Mouse (Mus musculus) cortical plate, adult 2 months (tissue): ENCODE results near the gene Rdh7.

ENCODE experiments used
- CTCF ChIP-seq: fragments of 200-500 bp; IDR thresholded peaks from 2 replicates; pipeline ENCODE4 v1.5.1; 2011; ENCODE audit warnings: mild to moderate bottlenecking, control low read depth, low read length; ENCODE audit not compliant: insufficient read depth; ENCODE audit errors: extremely low read depth
- POLR2A ChIP-seq: fragments of 200-500 bp; IDR thresholded peaks from 2 replicates; pipeline ENCODE4 v1.6.1; 2011; ENCODE audit warnings: mild to moderate bottlenecking, low read length, control low read depth; ENCODE audit not compliant: insufficient read depth; ENCODE audit errors: extremely low read depth

- TF ChIP-seq CTCF (no peak), POLR2A (no peak)
Measured at GRCm38 (mm10) chr10:127904718-127905446, 16.3 kb upstream of the Rdh7 start.
